Mouse (Mus musculus): Measurements from ENCODE around the gene Tspear.
"Not testable (repeated sequence)": the region's sequence is repeated elsewhere in the genome, so short reads cannot be mapped to it uniquely, and the experiment has no call there.

Gene Tspear

DNA sequence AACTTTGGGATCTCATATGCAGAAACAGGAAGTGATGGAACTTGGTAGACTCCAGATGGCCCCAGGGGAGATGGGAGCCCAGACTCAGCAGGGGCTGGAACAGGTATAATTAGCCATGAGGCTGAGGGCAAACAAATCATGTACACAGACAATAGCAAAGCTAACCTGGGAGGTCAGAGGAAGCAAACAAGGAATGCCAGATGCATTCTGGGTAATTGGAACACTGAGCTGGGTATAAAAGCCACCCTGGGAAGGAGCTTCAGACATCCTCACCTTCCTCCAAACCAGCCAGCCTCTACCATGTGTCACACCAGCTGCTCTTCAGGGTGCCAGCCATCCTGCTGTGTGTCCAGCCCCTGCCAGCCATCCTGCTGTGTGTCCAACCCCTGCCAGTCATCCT lies 24.8 kb downstream of the Tspear start, which contains the start of gene Gm10024:
Gene Gm10024 (plus strand): TSS at position 301 of the 400 bp plus-strand sequence.
- DNase-seq (ENCODE audit: low spot score in 2 of 2), result not testable (repeated sequence)

GRCm38 (mm10) chr10:77713734-77714133 lies 27.4 kb downstream of the Tspear start:
- no peak for DNase-seq (ENCODE audit: low spot score in 2 of 2)

DNA sequence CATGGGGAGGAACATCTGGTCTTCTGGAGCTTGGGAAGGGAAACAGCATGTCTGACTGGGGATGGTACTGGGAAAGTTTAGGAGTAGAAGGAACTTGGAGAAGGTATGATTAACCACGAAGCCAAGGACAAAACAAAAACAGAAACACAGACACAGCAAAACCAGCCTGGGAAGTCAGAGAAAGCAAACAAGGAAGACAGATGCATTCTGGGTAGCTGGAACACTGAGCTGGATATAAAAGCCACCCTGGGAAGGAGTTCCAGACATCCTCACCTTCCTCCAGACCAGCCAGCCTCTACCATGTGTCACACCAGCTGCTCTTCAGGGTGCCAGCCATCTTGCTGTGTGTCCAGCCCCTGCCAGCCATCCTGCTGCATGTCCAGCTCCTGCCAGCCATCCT lies 29.1 kb downstream of the Tspear start, which contains the start of gene Gm10142:
Gene Gm10142 (plus strand): TSS at position 301 of the 400 bp plus-strand sequence.
- no peak for DNase-seq (ENCODE audit: low spot score in 2 of 2)

DNA sequence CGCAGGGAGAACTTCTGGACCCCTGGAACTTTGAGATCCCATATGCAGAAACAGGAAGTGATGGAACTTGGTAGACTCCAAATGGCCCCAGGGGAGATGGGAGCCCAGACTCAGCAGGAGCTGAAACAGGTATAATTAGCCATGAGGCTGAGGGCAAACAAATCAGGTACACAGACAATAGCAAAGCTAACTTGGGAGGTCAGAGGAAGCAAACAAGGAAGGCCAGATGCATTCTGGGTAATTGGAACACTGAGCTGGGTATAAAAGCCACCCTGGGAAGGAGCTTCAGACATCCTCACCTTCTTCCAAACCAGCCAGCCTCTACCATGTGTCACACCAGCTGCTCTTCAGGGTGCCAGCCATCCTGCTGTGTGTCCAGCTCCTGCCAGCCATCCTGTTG lies 33.9 kb downstream of the Tspear start, which contains the start of gene Krtap12-1:
Gene Krtap12-1 (plus strand): TSS at position 301 of the 400 bp plus-strand sequence.
- DNase-seq (ENCODE audit: low spot score in 2 of 2), result not testable (repeated sequence)

- no peak for DNase-seq (ENCODE audit: low spot score in 2 of 2)
These were observed 38.5 kb downstream of the Tspear start for GRCm38 (mm10) chr10:77724855-77725254.

DNA sequence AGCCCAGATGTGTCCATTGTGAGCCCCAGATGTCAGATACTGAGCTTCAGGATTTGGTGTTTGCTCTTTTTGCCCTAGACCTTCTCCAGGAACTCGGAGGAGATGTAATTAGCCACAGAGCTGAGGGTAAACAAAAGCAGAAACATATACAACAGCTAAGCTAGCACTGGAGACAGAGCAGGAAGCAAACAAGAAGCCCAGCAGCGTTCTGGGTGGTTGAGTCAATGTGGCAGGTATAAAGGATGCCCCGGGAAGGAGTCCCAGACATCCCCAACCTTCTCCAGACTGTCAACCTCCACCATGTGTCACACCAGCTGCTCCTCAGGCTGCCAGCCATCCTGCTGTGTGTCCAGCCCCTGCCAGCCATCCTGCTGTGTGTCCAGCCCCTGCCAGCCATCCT lies 39.8 kb downstream of the Tspear start, which contains the start of gene Gm10100:
Gene Gm10100 (plus strand): TSS at position 301 of the 400 bp plus-strand sequence.
- no peak for DNase-seq (ENCODE audit: low spot score in 2 of 2)

GRCm38 (mm10) chr10:77728280-77728679 lies 41.9 kb downstream of the Tspear start:
- no peak for DNase-seq (ENCODE audit: low spot score in 2 of 2)

DNA sequence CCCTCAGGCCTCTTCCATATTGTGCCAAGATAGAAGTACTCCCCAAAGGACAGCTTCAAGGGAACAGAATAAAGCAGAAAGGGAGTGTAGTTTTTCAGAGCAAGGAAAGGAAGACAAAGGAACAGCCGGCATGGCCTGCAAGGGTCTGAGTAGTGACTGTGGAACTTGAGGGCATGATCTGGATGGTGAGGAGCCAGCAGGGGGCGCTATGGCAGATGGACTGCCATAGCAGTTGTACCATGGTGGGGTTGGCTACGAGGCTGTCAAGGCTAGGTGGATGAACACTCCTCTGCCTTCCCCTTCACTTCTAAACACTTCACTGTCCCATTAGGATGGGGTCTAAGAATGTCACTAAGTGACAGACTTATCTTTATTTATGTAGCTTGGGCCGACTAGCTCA lies 42.9 kb downstream of the Tspear start:
- DNase-seq (ENCODE audit: low spot score in 2 of 2), result no peak

DNA sequence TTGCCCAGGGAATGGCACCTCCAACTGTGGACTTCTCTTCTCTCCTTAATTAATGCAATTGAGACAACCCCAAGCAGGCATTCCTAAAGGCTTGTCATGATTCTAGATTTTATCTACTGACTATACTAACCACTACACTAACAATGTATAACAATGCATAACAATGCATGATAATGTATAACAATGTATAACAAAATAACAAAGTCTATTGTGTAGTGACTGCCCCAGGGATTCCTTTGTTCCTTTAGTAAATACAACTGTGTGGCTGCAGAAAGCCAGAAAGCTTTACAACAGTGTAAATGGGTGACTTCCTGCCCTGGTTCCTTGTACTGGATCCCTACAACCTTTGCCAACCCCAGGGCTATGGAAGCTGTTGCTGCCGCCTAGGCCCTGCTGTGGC lies 49.6 kb downstream of the Tspear start:
- DNase-seq (ENCODE audit: low spot score in 2 of 2), result no peak

DNA sequence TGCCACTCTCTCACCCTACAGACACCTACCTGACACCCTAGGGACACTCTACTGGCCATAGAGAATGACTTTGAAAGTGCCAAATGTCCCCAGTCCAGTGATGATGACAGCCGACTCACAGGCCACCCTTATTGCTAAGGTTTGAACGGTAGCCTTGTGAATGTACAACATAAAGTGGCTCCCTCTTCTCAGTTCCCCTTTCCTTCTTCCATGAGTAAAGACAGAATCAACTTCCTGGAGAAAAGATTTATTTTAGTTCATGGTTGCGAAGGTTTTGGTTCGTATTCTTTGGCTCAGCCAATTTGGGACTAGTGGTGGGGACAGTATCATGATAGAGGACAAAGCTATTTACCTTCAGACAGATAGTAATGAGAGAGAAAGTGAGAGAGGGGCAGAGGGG lies 52.6 kb downstream of the Tspear start:
- DNase-seq (ENCODE audit: low spot score in 2 of 2), result no peak

GRCm38 (mm10) chr10:77741924-77742688 lies 55.7 kb downstream of the Tspear start, which contains the start of gene Gm18596:
Gm18596 (minus strand) TSS chr10:77742638.
- not testable (repeated sequence) for DNase-seq (ENCODE audit: low spot score in 2 of 2)

DNA sequence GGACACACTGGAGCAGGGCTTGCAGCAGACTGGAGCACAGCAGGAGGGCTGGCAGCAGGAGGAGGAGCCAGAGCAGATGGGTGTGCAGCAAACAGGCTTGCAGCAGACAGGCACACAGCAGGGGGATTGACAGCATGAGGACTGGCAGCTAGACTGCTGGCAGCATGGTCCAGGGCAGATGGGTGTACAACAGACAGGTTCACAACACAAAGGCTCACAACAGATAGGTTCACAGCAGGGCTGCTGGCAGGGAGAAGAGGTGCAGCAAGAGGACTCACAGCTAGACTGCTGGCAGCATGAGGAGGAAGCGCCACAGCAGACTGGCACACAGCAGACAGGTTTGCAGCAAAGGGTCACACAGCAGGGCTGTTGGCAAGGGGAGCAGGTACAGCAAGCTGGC lies 64.3 kb downstream of the Tspear start:
- DNase-seq (ENCODE audit: low spot score in 2 of 2), result not testable (repeated sequence)

- not testable (repeated sequence) for DNase-seq (ENCODE audit: low spot score in 2 of 2)
These were observed 64.9 kb downstream of the Tspear start, which contains the start of gene Gm9736 for GRCm38 (mm10) chr10:77751254-77751653. Gm9736 (minus strand) TSS chr10:77751354.

DNA sequence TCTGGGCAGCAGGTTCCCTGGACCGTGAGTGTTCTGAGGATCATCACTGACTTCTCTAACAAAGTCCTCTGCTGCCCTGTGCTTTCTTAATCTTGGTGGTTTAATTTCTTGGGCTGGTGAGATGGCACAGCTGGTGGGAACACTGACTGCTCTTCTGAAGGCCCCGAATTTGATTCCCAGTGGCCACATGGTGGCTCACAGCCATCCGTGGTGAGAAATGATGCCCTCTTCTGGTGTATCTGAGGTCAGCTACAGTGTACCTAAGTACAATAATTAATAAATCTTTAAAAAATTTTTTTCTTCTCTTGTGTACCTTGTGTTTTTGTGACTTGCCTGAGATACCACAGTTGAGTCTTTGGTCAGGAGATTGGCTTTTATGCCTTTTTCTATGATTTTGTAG lies 65.9 kb downstream of the Tspear start:
- not testable (repeated sequence) for DNase-seq (ENCODE audit: low spot score in 2 of 2)

- no peak for DNase-seq (ENCODE audit: low spot score in 2 of 2)
These were observed 67.1 kb downstream of the Tspear start for GRCm38 (mm10) chr10:77753448-77753847.

GRCm38 (mm10) chr10:77759582-77759981 lies 73.2 kb downstream of the Tspear start, which contains the start of gene Gm3233:
Gm3233 (minus strand) TSS chr10:77759682.
- not testable (repeated sequence) for DNase-seq (ENCODE audit: low spot score in 2 of 2)

DNA sequence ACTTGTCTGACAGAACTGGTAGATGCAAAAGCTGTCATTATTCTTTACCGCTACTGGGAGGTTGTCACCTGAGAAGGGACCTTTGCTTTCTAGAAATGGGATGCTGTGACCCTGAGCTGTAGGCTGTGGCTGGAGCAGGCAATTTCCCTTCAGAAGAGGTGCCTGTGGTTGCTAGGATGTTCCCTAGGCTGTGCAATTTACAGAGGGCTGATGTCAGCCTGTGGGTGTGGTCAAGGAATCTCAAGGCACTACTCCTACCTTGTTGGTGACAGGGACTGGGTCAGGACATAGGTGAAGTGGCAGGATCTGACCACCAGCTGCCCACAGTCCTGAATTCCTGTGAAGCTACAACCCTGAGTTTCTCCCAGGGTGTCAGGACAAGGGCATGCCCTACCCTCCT lies 83.4 kb downstream of the Tspear start:
- DNase-seq (ENCODE audit: low spot score in 2 of 2), result no peak

GRCm38 (mm10) chr10:77771225-77771624 lies 84.9 kb downstream of the Tspear start, which contains the start of gene Gm3238:
Gm3238 (minus strand) TSS chr10:77771325.
- DNase-seq (ENCODE audit: low spot score in 2 of 2), result not testable (repeated sequence)

GRCm38 (mm10) chr10:77772142-77772541 lies 85.8 kb downstream of the Tspear start:
- not testable (repeated sequence) for DNase-seq (ENCODE audit: low spot score in 2 of 2)

- not testable (repeated sequence) for DNase-seq (ENCODE audit: low spot score in 2 of 2)
These were observed 90.5 kb downstream of the Tspear start, which contains the start of gene Gm7138 for GRCm38 (mm10) chr10:77776844-77777243. Gm7138 (minus strand) TSS chr10:77776944.

DNA sequence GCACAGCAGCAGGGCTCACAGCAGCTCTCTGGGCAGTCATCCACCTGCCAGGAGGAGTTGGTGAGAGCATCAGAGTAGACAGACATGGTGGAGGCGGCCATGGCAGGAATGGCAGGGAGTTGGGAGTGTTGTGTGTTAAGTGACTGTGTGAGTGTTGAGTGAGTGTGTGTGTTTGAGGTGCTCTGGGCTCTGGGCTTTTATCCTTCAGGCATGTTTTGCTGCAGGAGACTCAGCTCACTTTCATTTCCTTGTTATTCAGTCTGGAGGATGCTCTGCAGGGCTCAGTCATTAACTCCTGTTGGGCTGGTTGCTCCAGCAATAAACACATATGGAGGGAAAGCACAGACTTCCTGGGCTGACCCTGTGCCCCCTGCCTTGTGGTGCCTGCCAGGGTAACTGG lies 96.1 kb downstream of the Tspear start, which contains the start of gene Gm3250:
Gene Gm3250 (minus strand): TSS at position 101 of the 400 bp plus-strand sequence.
- DNase-seq (ENCODE audit: low spot score in 2 of 2), result not testable (repeated sequence)

GRCm38 (mm10) chr10:77783396-77783795 lies 97.0 kb downstream of the Tspear start:
- not testable (repeated sequence) for DNase-seq (ENCODE audit: low spot score in 2 of 2)

GRCm38 (mm10) chr10:77787876-77788275 lies 101.5 kb downstream of the Tspear start, which contains the start of gene Gm7137:
Gm7137 (minus strand) TSS chr10:77788200.
- not testable (repeated sequence) for DNase-seq (ENCODE audit: low spot score in 2 of 2)
